Mouse (Mus musculus): ENCODE results near the gene Syt15. TPM values are rescaled to one million over a fixed set of nuclear protein-coding genes. Genes with fewer than 3 reads are reported as not detected.

The Syt15 gene
- 3.3 and 3.8 TPM in 2 replicates for polyA plus RNA-seq (2012; rRNA removed)

DNA sequence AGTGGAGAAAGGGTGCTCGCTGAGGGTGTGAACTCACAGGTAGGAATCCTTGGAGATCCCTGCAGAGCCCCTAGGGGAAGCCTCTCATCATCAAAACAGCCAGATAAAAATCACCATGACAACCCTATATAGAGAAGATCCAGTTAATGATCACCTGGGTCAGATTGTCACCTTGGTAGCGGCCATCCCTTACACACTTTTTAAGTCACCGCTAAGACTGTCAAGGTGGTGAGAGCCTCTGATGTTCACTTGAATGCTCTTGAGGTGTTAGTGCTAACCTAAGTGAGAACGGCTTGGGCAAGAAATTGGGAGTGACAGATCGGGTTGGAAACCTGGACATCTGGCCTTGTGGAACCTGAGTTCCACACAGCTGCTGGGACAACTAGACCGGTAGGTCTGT lies at the start of gene Syt15:
Gene Syt15 (plus strand): TSS at position 301 of the 400 bp plus-strand sequence.

DNA sequence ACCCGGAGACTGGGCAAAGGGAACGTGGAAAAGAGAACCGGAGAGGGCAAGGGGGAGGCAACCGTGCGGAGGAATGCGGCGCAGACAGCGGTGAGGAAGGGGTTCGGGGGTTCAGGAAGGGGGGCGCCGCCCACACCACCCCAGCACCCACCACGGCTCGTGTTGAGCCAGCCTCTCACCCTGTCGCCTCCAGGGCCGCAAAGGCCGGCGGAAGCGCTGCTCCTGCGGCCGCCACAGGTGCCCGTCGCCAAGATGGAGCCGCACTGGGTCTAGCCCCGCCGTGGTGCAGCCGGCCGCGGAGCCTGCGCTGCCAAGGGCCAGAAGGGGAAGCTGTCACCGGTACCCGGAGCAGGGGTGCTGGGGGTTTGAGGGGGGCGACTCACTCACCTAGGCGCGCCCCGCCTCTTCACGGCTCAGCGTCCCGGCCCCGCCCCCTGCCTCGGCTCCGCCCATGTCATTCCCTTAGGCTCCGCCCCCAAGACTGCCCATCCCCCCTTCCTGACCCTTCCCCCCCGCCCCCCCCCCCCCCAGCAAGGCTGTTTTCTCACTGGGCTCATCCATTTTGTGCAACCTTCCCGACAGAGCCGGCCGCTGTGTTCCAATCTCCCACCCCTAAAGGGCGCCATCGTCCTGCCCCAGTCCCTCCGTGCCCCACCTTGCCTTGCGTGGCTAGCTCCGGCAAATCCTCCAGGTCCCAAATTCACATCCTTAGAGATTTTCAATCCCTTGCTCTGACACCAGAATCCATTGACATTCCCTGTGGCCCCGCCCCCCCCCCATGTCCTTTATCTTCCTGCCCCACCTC lies 18.0 kb upstream of the Syt15 start, which contains the start of gene Gprin2:
Gene Gprin2 (minus strand): TSS at position 423 of the 805 bp plus-strand sequence.

Other genes starting within 250 kb of the Syt15 start
- 0.06 and 0.07 TPM in 2 replicates for gene Zfp488, start 240.8 kb upstream of the Syt15 start, polyA plus RNA-seq (2012; rRNA removed)
- gene Gm30083, start 204.4 kb upstream of the Syt15 start, polyA plus RNA-seq (2012; rRNA removed) = 0.07 and 0.16 TPM in 2 replicates
- not detected in 2 replicates for gene Gm5460, start 202.8 kb upstream of the Syt15 start, polyA plus RNA-seq (2012; rRNA removed)
- gene Antxrl, start 166.9 kb upstream of the Syt15 start, polyA plus RNA-seq (2012; rRNA removed) = not detected in 2 replicates
- 13.3 and 18.1 TPM in 2 replicates for gene Anxa8, start 133.6 kb upstream of the Syt15 start, polyA plus RNA-seq (2012; rRNA removed)
- gene A630023A22Rik, start 116.8 kb upstream of the Syt15 start, polyA plus RNA-seq (2012; rRNA removed) = 1.6 and 2.0 TPM in 2 replicates
- gene Npy4r, start 67.1 kb upstream of the Syt15 start, polyA plus RNA-seq (2012; rRNA removed) = 5.6 and 8.7 TPM in 2 replicates
- 0.09 and 0.28 TPM in 2 replicates for gene Gprin2, start 17.9 kb upstream of the Syt15 start, polyA plus RNA-seq (2012; rRNA removed)
- gene Shld2, start 90.9 kb downstream of the Syt15 start, polyA plus RNA-seq (2012; rRNA removed) = 1.0 and 1.6 TPM in 2 replicates
- gene Glud1, start 91.1 kb downstream of the Syt15 start, polyA plus RNA-seq (2012; rRNA removed) = 81.8 and 96.5 TPM in 2 replicates
- gene Fam25c, start 135.8 kb downstream of the Syt15 start, polyA plus RNA-seq (2012; rRNA removed) = 0.44 TPM in 1 of 2 replicates, not detected in the other
- 16.8 and 17.8 TPM in 2 replicates for gene Sncg, start 155.2 kb downstream of the Syt15 start, polyA plus RNA-seq (2012; rRNA removed)
- 6.9 and 8.0 TPM in 2 replicates for gene Mmrn2, start 155.9 kb downstream of the Syt15 start, polyA plus RNA-seq (2012; rRNA removed)

Measured in colon, adult 2 months (tissue).